Mouse (Mus musculus): ENCODE data around the gene Tbc1d14.

DNA sequence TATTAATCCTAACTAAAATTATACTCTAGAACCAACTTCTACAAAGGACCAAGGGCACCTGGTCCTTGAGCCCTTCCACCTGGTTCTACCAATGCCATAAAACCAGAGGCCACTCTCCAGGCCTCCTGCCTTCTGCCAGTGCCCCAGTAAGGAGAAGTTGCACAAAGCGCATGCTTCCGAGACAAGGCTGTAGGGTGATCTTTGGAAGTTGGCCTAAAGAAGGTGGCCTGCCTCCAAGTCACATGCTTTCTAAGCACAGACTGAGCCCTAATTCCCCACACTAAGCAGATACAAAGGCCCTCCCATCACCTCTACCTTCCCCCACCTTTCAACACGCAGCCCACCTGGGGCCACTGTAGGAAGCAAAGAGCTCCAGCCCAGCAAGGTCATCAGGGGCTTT lies 17.8 kb downstream of the Tbc1d14 start:
- no peak for TF ChIP-seq CTCF (conservative IDR thresholded peaks at IDR 0.05; ENCODE audit: insufficient read depth, insufficient read length, low read depth, low read length)
- TF ChIP-seq POLR2A (IDR thresholded peaks at IDR 0.05; ENCODE audit: low read depth, low read length), result no peak
